Mouse (Mus musculus): ENCODE measurements around the gene Gm20388. TPM values are rescaled to one million over a fixed set of nuclear protein-coding genes. Genes with fewer than 3 reads are reported as not detected.

The Gm20388 gene
- polyA plus RNA-seq, 1 experiment from 2014 or later = not detected

DNA sequence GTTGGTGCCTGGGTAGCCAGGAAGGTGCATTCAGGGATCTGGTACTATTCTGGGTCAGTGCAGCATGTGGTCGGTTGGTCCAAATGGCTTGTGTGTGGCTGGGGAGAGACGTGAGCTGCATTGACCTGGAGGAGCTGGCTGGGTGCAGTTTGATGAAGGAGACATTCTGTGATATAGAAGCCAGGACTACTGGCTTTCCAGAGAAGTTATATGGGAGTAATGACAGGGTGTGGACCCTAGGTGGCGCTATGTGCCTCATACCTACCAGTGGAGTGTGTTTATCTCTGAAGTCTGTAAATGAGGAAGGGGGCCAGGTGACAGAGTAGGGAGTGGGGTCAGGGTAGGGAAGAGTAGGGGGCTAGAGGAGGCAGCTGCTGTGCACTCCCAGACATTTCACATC lies 1839.9 kb downstream of the Gm20388 start:
- no peak for DNase-seq (ENCODE audit: low spot score)
- no peaks in the 10 kb centered on the region for H3K9me3 ChIP-seq (ENCODE audit: control insufficient read depth, low read length)
- H3K4me1 ChIP-seq (ENCODE audit: control insufficient read depth, insufficient read depth, low read length) = no peaks in the 10 kb centered on the region
- H3K27me3 ChIP-seq (ENCODE audit: control insufficient read depth, insufficient read depth, low read length) = 0 out of 2 replicates have a peak, but pooled peaks cover 5% of the 10 kb centered on the region
- WGBS = 33% methylated on average over 3 of the region's 3 CpGs
- no peak overlapping the region for H3K27ac ChIP-seq (replicated peaks; ENCODE audit: low read depth, low read length)
- H3K36me3 ChIP-seq (ENCODE audit: control insufficient read depth, insufficient read depth, low read length) = no peaks in the 10 kb centered on the region
- ATAC-seq (ENCODE audit: insufficient number of reproducible peaks, low FRiP score, low TSS enrichment, low read depth) = no peak
- H3K9ac ChIP-seq (ENCODE audit: low read length) = no peak overlapping the region
- no peak overlapping the region for H3K4me3 ChIP-seq (ENCODE audit: low read depth, low read length)
- H3K4me2 ChIP-seq (ENCODE audit: low read depth, severe bottlenecking) = no peak overlapping the region

DNA sequence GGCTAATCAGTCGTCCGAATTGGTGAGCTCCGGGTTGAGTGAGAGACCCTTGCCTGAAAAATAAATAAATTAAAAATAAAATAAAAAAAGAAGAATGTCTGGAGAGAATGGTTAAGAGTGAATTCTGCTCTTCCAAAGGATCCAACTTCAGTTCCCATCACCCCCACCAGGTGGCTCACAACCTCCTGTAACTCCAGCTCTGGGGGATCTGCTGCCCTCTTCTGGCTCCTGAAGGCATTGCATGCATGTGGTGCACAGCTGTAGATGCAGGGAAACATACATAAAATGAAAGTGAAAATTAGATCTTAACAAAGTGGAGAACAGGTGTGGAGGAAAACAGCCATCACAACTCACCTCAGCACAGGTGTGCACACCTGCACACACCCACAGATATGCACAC lies 1840.8 kb downstream of the Gm20388 start:
- no peak overlapping the region for H3K9ac ChIP-seq (ENCODE audit: low read length)

DNA sequence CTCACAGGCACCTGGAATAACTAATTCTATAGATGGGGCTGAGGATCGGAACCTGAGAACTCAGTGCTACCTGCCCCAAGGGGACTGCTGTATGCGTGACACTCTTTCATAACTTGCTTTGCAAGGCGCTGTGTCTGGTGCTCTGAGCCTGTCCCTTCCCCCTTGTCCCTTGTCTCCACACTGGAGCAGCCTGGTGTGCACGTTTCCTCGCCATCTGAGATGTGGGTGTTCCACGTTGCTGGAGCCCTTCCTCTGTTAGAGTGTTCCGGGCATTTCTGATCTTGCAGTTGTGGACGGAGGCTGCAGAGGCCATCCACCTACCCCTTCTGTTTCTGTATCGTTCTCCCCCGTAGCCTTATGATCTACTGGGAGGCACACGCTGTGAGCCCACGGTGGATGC lies 1847.8 kb downstream of the Gm20388 start:
- Histone ChIP-seq H3K4me1 (ENCODE audit: control insufficient read depth, insufficient read depth, low read length) (no peaks in the 10 kb centered on the region; the same call in 1 of the 2 replicates), H3K9me3 (ENCODE audit: control insufficient read depth, low read length) (no peaks in the 10 kb centered on the region), H3K4me2 (ENCODE audit: low read depth, severe bottlenecking) (no peak overlapping the region), H3K9ac (ENCODE audit: low read length) (no peak overlapping the region), H3K4me3 (ENCODE audit: low read depth, low read length) (no peak overlapping the region), H3K27ac (replicated peaks; ENCODE audit: low read depth, low read length) (no peak overlapping the region), H3K36me3 (ENCODE audit: control insufficient read depth, insufficient read depth, low read length) (no peaks in the 10 kb centered on the region), H3K27me3 (ENCODE audit: control insufficient read depth, insufficient read depth, low read length) (0 out of 2 replicates have a peak, but pooled peaks cover 2% of the 10 kb centered on the region)
- ATAC-seq (ENCODE audit: insufficient number of reproducible peaks, low FRiP score, low TSS enrichment, low read depth) (no peak), DNase-seq (ENCODE audit: low spot score) (no peak)
- WGBS = 71% methylated on average over 12 of the region's 12 CpGs

More for the DNA sequence above, 1840.8 kb downstream of the Gm20388 start:
- Histone ChIP-seq H3K27ac (replicated peaks; ENCODE audit: low read depth, low read length) (no peak overlapping the region), H3K9me3 (ENCODE audit: control insufficient read depth, low read length) (no peaks in the 10 kb centered on the region), H3K36me3 (ENCODE audit: control insufficient read depth, insufficient read depth, low read length) (no peaks in the 10 kb centered on the region), H3K27me3 (ENCODE audit: control insufficient read depth, insufficient read depth, low read length) (0 out of 2 replicates have a peak, but pooled peaks cover 5% of the 10 kb centered on the region), H3K4me1 (ENCODE audit: control insufficient read depth, insufficient read depth, low read length) (no peaks in the 10 kb centered on the region), H3K4me2 (ENCODE audit: low read depth, severe bottlenecking) (no peak overlapping the region), H3K4me3 (ENCODE audit: low read depth, low read length) (no peak overlapping the region)
- ATAC-seq (ENCODE audit: insufficient number of reproducible peaks, low FRiP score, low TSS enrichment, low read depth) = no peak
- peak; percentile 88 for DNase-seq (ENCODE audit: low spot score)
- 18% methylated on average over 3 of the region's 3 CpGs for WGBS

DNA sequence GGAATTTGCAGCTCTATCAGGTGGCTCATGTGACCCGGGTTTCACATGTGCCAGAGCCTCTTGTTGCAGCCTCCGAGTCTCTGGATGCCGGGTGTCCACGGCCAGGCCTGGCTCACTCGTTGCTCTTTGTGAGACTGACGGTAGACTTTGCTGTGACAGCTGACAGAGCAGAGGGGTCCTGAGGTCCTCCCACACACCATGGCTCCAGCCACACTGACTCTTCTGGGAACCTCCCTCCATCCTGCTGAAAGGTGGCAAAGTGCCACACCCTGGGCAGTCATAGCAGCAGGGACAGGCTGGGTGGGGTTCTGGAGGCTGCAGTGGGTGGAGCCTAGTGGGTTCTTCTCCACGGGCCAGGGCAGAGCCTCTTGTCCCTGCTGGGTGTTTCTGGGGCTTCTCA lies 1849.8 kb downstream of the Gm20388 start:
- Histone ChIP-seq H3K36me3 (ENCODE audit: control insufficient read depth, insufficient read depth, low read length) (no peaks in the 10 kb centered on the region), H3K4me3 (ENCODE audit: low read depth, low read length) (no peak overlapping the region), H3K9ac (ENCODE audit: low read length) (no peak overlapping the region), H3K27me3 (ENCODE audit: control insufficient read depth, insufficient read depth, low read length) (no peaks in the 10 kb centered on the region), H3K4me1 (ENCODE audit: control insufficient read depth, insufficient read depth, low read length) (no peaks in the 10 kb centered on the region; the same call in 1 of the 2 replicates), H3K4me2 (ENCODE audit: low read depth, severe bottlenecking) (no peak overlapping the region), H3K27ac (replicated peaks; ENCODE audit: low read depth, low read length) (no peak overlapping the region), H3K9me3 (ENCODE audit: control insufficient read depth, low read length) (no peaks in the 10 kb centered on the region)
- 77% methylated on average over 7 of the region's 7 CpGs for WGBS
- DNase-seq (ENCODE audit: low spot score) (no peak), ATAC-seq (ENCODE audit: insufficient number of reproducible peaks, low FRiP score, low TSS enrichment, low read depth) (no peak)

DNA sequence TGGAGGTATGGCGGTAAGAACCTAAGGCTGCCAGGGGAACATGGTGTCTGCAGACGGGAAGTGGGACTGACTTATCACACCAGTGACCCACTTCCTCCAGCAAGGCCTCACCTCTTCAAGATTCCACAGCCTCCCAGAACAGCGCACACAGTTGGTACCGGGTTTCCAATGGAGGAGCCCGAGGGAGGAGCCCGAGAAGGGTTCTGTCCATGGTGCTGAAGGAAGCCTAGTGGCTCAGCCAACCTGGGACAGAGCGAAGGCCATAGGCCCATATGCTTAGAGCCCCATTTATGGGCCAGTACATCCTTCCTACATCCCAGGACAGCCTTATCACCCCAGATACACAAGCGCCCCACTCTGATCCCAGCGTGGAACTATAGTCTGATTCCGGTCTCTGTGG lies 1850.8 kb downstream of the Gm20388 start:
- no peak for ATAC-seq (ENCODE audit: insufficient number of reproducible peaks, low FRiP score, low TSS enrichment, low read depth)
- WGBS = 23% methylated on average over 10 of the region's 10 CpGs
- Histone ChIP-seq H3K4me1 (ENCODE audit: control insufficient read depth, insufficient read depth, low read length) (no peaks in the 10 kb centered on the region; the same call in 1 of the 2 replicates), H3K27me3 (ENCODE audit: control insufficient read depth, insufficient read depth, low read length) (no peaks in the 10 kb centered on the region), H3K36me3 (ENCODE audit: control insufficient read depth, insufficient read depth, low read length) (no peaks in the 10 kb centered on the region), H3K27ac (replicated peaks; ENCODE audit: low read depth, low read length) (no peak overlapping the region), H3K4me3 (ENCODE audit: low read depth, low read length) (no peak overlapping the region), H3K9ac (ENCODE audit: low read length) (no peak overlapping the region), H3K4me2 (ENCODE audit: low read depth, severe bottlenecking) (no peak overlapping the region), H3K9me3 (ENCODE audit: control insufficient read depth, low read length) (no peaks in the 10 kb centered on the region)
- DNase-seq (ENCODE audit: low spot score) = peak; percentile 88

DNA sequence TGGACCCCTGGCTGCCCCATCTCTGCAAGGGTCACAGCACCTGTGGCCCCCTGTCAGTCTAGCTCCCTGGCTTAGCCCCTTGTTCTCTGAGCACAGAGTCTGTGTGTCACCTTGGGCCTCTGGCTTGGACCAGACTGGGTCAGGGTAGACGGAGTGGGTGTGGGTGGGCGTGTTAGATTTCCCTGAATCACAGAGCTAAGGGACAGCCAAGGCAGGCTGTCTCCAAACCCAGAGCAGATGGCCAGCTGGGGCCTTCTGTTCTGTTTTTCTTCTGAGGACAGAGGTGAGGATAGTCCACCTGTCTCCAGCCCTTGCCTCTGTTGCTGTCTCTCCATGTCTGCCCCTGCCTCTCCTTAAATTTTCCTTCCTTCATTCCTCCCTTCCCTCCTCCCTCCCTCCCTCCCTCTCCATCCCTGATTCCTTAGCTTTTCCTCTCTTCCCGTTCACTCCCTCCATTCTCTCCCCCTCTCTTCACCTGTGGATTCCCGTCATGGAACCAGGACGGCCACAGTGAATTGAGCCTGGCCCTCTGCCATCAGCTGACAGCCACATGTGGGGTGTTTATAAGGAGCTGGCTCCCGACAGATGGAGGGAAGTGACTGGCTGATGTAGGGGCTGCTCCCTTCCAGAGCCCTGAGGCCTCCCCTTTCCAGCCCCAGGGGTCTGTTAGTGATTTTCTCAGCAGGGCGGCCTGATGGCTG lies 1852.5 kb downstream of the Gm20388 start:
- Histone ChIP-seq H3K9me3 (ENCODE audit: control insufficient read depth, low read length) (no peaks in the 10 kb centered on the region), H3K4me3 (ENCODE audit: low read depth, low read length) (no peak overlapping the region), H3K4me2 (ENCODE audit: low read depth, severe bottlenecking) (no peak overlapping the region), H3K4me1 (ENCODE audit: control insufficient read depth, insufficient read depth, low read length) (no peaks in the 10 kb centered on the region; the same call in 1 of the 2 replicates), H3K36me3 (ENCODE audit: control insufficient read depth, insufficient read depth, low read length) (no peaks in the 10 kb centered on the region), H3K27me3 (ENCODE audit: control insufficient read depth, insufficient read depth, low read length) (no peaks in the 10 kb centered on the region), H3K27ac (replicated peaks; ENCODE audit: low read depth, low read length) (no peak overlapping the region), H3K9ac (ENCODE audit: low read length) (no peak overlapping the region)
- WGBS = 69% methylated on average over 7 of the region's 7 CpGs
- DNase-seq (ENCODE audit: low spot score) (no peak), ATAC-seq (ENCODE audit: insufficient number of reproducible peaks, low FRiP score, low TSS enrichment, low read depth) (no peak)

DNA sequence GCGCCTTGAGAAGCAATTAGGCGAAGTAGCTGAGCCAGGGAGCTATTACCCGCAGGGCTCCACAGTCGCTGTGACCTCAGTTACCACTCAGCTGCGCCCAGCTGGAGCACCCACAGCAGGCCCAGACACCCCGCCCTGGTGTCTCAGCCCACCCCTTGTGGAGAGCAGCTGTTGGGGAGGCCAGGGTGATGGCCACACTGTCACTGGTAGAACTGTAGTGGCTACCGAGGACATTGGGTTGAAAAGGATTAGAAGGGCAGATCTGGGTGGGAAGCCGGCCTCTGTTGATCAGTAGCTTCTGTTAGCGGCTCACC lies 1853.0 kb downstream of the Gm20388 start:
- Histone ChIP-seq H3K36me3 (ENCODE audit: control insufficient read depth, insufficient read depth, low read length) (no peaks in the 10 kb centered on the region), H3K4me2 (ENCODE audit: low read depth, severe bottlenecking) (no peak overlapping the region), H3K9me3 (ENCODE audit: control insufficient read depth, low read length) (no peaks in the 10 kb centered on the region), H3K9ac (ENCODE audit: low read length) (no peak overlapping the region), H3K4me3 (ENCODE audit: low read depth, low read length) (no peak overlapping the region), H3K27me3 (ENCODE audit: control insufficient read depth, insufficient read depth, low read length) (no peaks in the 10 kb centered on the region), H3K27ac (replicated peaks; ENCODE audit: low read depth, low read length) (no peak overlapping the region), H3K4me1 (ENCODE audit: control insufficient read depth, insufficient read depth, low read length) (no peaks in the 10 kb centered on the region; the same call in 1 of the 2 replicates)
- WGBS = 74% methylated on average over 9 of the region's 9 CpGs
- ATAC-seq (ENCODE audit: insufficient number of reproducible peaks, low FRiP score, low TSS enrichment, low read depth) (no peak), DNase-seq (ENCODE audit: low spot score) (no peak)

DNA sequence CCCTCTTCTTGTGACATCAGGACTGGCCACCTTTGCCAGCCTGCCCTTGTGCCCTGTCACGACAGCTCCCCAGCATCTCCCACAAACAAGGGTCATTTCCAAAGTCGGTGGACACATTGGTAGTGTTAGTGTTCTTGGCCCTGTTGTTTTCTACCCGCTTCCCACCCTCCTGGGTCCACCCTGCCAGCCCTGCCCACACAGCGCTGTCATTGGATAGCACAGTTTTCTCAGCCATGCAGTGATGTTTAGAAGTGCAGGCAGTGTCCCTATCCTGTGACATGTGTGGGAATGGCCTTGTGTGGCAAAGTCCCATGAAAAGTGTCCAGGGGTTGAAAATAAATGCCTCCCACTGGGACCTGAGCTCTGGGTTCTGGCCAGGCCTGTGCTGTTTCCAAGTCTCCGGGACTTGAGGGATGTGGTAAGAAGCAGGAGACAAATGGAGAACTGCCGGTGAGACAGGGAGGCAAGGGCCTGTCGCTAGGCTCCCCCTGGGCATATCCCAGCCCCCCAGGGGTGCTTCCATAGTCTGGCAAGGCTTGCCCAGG lies 1855.0 kb downstream of the Gm20388 start:
- Histone ChIP-seq H3K4me2 (ENCODE audit: low read depth, severe bottlenecking) (no peak overlapping the region), H3K4me1 (ENCODE audit: control insufficient read depth, insufficient read depth, low read length) (peaks cover 3% of the 10 kb centered on the region; the same call in 1 of the 2 replicates), H3K27ac (replicated peaks; ENCODE audit: low read depth, low read length) (no peak overlapping the region), H3K36me3 (ENCODE audit: control insufficient read depth, insufficient read depth, low read length) (no peaks in the 10 kb centered on the region), H3K4me3 (ENCODE audit: low read depth, low read length) (no peak overlapping the region), H3K9me3 (ENCODE audit: control insufficient read depth, low read length) (no peaks in the 10 kb centered on the region), H3K27me3 (ENCODE audit: control insufficient read depth, insufficient read depth, low read length) (no peaks in the 10 kb centered on the region), H3K9ac (ENCODE audit: low read length) (no peak overlapping the region)
- DNase-seq (ENCODE audit: low spot score) (no peak), ATAC-seq (ENCODE audit: insufficient number of reproducible peaks, low FRiP score, low TSS enrichment, low read depth) (no peak)
- WGBS = 77% methylated on average over 7 of the region's 7 CpGs
